Mouse (Mus musculus) heart, adult 2 months (tissue): ENCODE data around the gene Pde4d. TPM values are rescaled to one million over a fixed set of nuclear protein-coding genes. Genes with fewer than 3 reads are reported as not detected.
A peak's percentile ranks its signal among the peaks of the same experiment; 100 is the strongest.

Experiments
- DNase-seq, 2 experiments: peaks; one replicate each; pipeline ENCODE4 v3.0.0; 2021
- H3K27ac ChIP-seq: fragments of 200-600 bp; 2 replicates; pipeline ENCODE4 v1.8.1; 2022
- H3K27me3 ChIP-seq: fragments of 200-500 bp; 2 replicates; pipeline ENCODE4 v1.6.1; 2012; ENCODE audit warnings: mild to moderate bottlenecking, low read length, inconsistent platforms, mixed read lengths; ENCODE audit not compliant: control insufficient read depth, insufficient read depth
- H3K36me3 ChIP-seq: fragments of 200-500 bp; 2 replicates; pipeline ENCODE4 v1.6.1; 2012; ENCODE audit warnings: low read length, inconsistent platforms; ENCODE audit not compliant: control insufficient read depth, insufficient read depth
- H3K4me1 ChIP-seq: fragments of 200-500 bp; 2 replicates; pipeline ENCODE4 v1.6.1; 2011; ENCODE audit warnings: low read length; ENCODE audit not compliant: control insufficient read depth, insufficient read depth
- H3K4me3 ChIP-seq: fragments of 200-600 bp; 2 replicates; pipeline ENCODE4 v1.8.1; 2022
- H3K79me2 ChIP-seq: fragments of 200-500 bp; replicated peaks from 2 replicates; pipeline ENCODE4 v1.6.1; 2012; ENCODE audit warnings: mild to moderate bottlenecking, inconsistent platforms, low read length, moderate library complexity, mixed read lengths; ENCODE audit not compliant: control insufficient read depth, insufficient read depth
- H3K9ac ChIP-seq: fragments of 200-500 bp; 2 replicates; pipeline ENCODE4 v1.6.1; 2012; ENCODE audit warnings: low read depth, mild to moderate bottlenecking, control low read depth, inconsistent platforms, low read length, mixed read lengths
- CTCF ChIP-seq: fragments of 200-600 bp; IDR thresholded peaks from 2 replicates; pipeline ENCODE4 v1.8.1; 2022; ENCODE audit warnings: antibody characterized with exemption, mild to moderate bottlenecking, moderate library complexity
- EP300 ChIP-seq: fragments of 200-500 bp; IDR thresholded peaks from 2 replicates; pipeline ENCODE4 v1.6.1; 2011; ENCODE audit warnings: low read depth, low read length, control low read depth; ENCODE audit not compliant: insufficient read depth
- POLR2A ChIP-seq: fragments of 200-500 bp; IDR thresholded peaks from 2 replicates; pipeline ENCODE4 v1.6.1; 2011; ENCODE audit warnings: mild to moderate bottlenecking, low read depth, low read length, control low read depth; ENCODE audit not compliant: insufficient read depth
- WGBS: fragments of 180-500 bp; shearing (Covaris S2); methylation state at CpG from one replicate; pipeline ENCODE4 v1.1.7; 2018; 5-methylcytosine and 5-hydroxymethylcytosine counted together
- intact Hi-C: fragments of 180-260 bp; cut with DNase I; formaldehyde crosslinking; loops from one replicate; pipeline ENCODE4 v1.15.1; 2025
- polyA plus RNA-seq: library from polyadenylated mRNA; depleted of rRNA; stranded (reverse); fragments of >200 nt; gene quantifications from 2 replicates; pipeline ENCODE4 v1.2.3, GENCODE M21; 2012
- total RNA-seq, 2 experiments: library from RNA; stranded (reverse); gene quantifications; 2 replicates each; pipeline ENCODE4 v1.2.3; 2021

The Pde4d gene
- total and polyA plus RNA-seq, 3 experiments: 11.5 to 40.1 (median 38.1) TPM

- Histone ChIP-seq H3K27me3 (no peaks in the 10 kb centered on the region), H3K4me1 (no peaks in the 10 kb centered on the region; the same call in 1 of the 2 replicates), H3K36me3 (no peaks in the 10 kb centered on the region), H3K27ac (no peak overlapping the region), H3K79me2 (no peaks in the 10 kb centered on the region), H3K4me3 (no peak overlapping the region), H3K9ac (no peak overlapping the region)
- no peak for TF ChIP-seq POLR2A
- TF ChIP-seq CTCF: no peak
- no peak for TF ChIP-seq EP300
- DNase-seq: peak in 1 of 2 experiments; percentile 5
- WGBS: 59% methylated on average over 10 of the region's 10 CpGs
- intact Hi-C loops: no loop called here
Measured at GRCm38 (mm10) chr13:109278504-109278912, 828.8 kb downstream of the Pde4d start.

- TF ChIP-seq POLR2A (no peak), CTCF (no peak), EP300 (no peak)
- Histone ChIP-seq H3K27me3 (no peaks in the 10 kb centered on the region), H3K79me2 (no peaks in the 10 kb centered on the region), H3K36me3 (no peaks in the 10 kb centered on the region), H3K27ac (no peak overlapping the region), H3K4me1 (no peaks in the 10 kb centered on the region; the same call in 1 of the 2 replicates), H3K4me3 (no peak overlapping the region), H3K9ac (no peak overlapping the region)
- WGBS: 34% methylated on average over 6 of the region's 6 CpGs
- DNase-seq: no peak
- intact Hi-C loops: no loop called here
Measured at GRCm38 (mm10) chr13:109279211-109279610, 829.5 kb downstream of the Pde4d start.

GRCm38 (mm10) chr13:109280433-109280832 is 830.7 kb downstream of the Pde4d start:
- Histone ChIP-seq H3K4me3 (no peak overlapping the region), H3K27me3 (no peaks in the 10 kb centered on the region), H3K9ac (no peak overlapping the region), H3K4me1 (no peaks in the 10 kb centered on the region; the same call in 1 of the 2 replicates), H3K79me2 (no peaks in the 10 kb centered on the region), H3K27ac (no peak overlapping the region), H3K36me3 (no peaks in the 10 kb centered on the region)
- DNase-seq: no peak
- WGBS: 95% methylated on average over 5 of the region's 5 CpGs
- intact Hi-C loops: no loop called here
- TF ChIP-seq EP300: no peak
- no peak for TF ChIP-seq POLR2A
- no peak for TF ChIP-seq CTCF

GRCm38 (mm10) chr13:109287465-109287864 is 837.7 kb downstream of the Pde4d start:
- 88% methylated on average over 6 of the region's 6 CpGs for WGBS
- no peak overlapping the region for H3K27ac ChIP-seq
- no peaks in the 10 kb centered on the region for H3K36me3 ChIP-seq
- H3K4me3 ChIP-seq: no peak overlapping the region
- intact Hi-C loops: no loop called here
- no peaks in the 10 kb centered on the region for H3K27me3 ChIP-seq
- DNase-seq: no peak
- H3K9ac ChIP-seq: no peak overlapping the region
- TF ChIP-seq EP300 (no peak), POLR2A (no peak), CTCF (no peak)
- H3K4me1 ChIP-seq: no peaks in the 10 kb centered on the region
- no peaks in the 10 kb centered on the region for H3K79me2 ChIP-seq

- no peaks in the 10 kb centered on the region for H3K27me3 ChIP-seq
- H3K9ac ChIP-seq: no peak overlapping the region
- 82% methylated on average over 4 of the region's 4 CpGs for WGBS
- no peaks in the 10 kb centered on the region for H3K79me2 ChIP-seq
- H3K4me1 ChIP-seq: no peaks in the 10 kb centered on the region
- no peak for DNase-seq
- H3K36me3 ChIP-seq: no peaks in the 10 kb centered on the region
- H3K27ac ChIP-seq: no peak overlapping the region
- H3K4me3 ChIP-seq: no peak overlapping the region
- intact Hi-C loops: no loop called here
- TF ChIP-seq EP300 (no peak), CTCF (no peak), POLR2A (no peak)
Measured at GRCm38 (mm10) chr13:109290922-109291321, 841.2 kb downstream of the Pde4d start.

GRCm38 (mm10) chr13:109293011-109293410 is 843.3 kb downstream of the Pde4d start:
- intact Hi-C loops: no loop called here
- H3K4me1 ChIP-seq: no peaks in the 10 kb centered on the region
- TF ChIP-seq CTCF (no peak), POLR2A (no peak), EP300 (no peak)

More at GRCm38 (mm10) chr13:109293011-109293410, 843.3 kb downstream of the Pde4d start:
- Histone ChIP-seq H3K79me2 (no peaks in the 10 kb centered on the region), H3K36me3 (no peaks in the 10 kb centered on the region), H3K4me3 (no peak overlapping the region), H3K27ac (no peak overlapping the region), H3K27me3 (no peaks in the 10 kb centered on the region), H3K9ac (no peak overlapping the region)
- no peak for DNase-seq
